ENCODE assay signal across 8 mouse cellular contexts in the genomic region with DNA sequence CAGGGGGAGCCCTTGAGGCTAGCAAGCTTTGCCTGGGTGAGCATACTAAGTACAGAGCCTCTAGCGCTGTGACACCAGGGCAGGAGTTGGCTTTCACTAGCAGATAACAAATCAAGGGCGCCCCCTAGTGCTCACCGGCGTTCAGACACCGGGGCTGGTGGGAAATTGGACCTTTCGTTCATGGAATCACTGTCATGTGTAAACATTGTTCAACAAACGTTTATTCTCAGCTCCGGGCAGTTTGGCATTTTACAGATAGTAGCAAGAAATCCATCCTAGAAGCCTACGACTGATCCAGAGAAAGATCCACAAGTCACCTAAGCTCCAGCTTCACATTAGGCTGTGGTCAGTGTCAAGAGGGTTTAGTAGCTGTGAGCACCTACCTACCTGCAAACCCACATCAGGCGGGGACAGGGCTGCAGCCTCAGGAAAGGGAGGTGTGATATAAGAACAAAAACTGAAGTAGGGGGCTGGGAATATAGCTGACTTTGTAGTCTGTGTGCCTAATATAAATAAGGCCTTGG. TPM values are rescaled to one million over a fixed set of nuclear protein-coding genes. Genes with fewer than 3 reads are reported as not detected.
DNase-seq lines count a peak whose midpoint lies in the region; ATAC-seq lines count a peak whose summit lies in the region.

No protein-coding gene starts in this region.

- ATAC-seq in megakaryocyte progenitor cell, adult 5-6 weeks (replicated peaks; ENCODE audit: poor library complexity): peak; percentile 97

- peak; percentile 92 for DNase-seq in adipocyte (ENCODE audit: low spot score)
- peak; percentile 97 for DNase-seq in embryo, embryonic 10 days (ENCODE audit: low spot score)
- DNase-seq in gastrocnemius, postnatal 10 days: peak; percentile 99
- DNase-seq in induced T-regulatory cell, adult 2 months (ENCODE audit: low read depth): peak; percentile 97
- peak; percentile 90 to 92 for DNase-seq in left cerebral cortex, adult 8-10 months (ENCODE audit: low spot score in 2 of 2)
- DNase-seq in right cerebral cortex, postnatal 14 days: peak; percentile 96
- peak; percentile 97 for DNase-seq in urinary bladder, postnatal 25 days (ENCODE audit: low spot score)

RNA-seq across cellular contexts. Expression of gene Phykpl, which starts 44.7 kb away (rescaled TPM):
- total RNA-seq in gastrocnemius, postnatal 10 days (2021): 10 to 100 TPM; 18.9 to 21.7 TPM
- total RNA-seq in left cerebral cortex, adult 8-10 months (2022): 1 to 10 TPM; 5.9 to 8.5 (median 6.5) TPM
- total RNA-seq in megakaryocyte progenitor cell, adult 5-6 weeks (2015): 10.7 and 11.2 TPM in 2 replicates
- 9.8 and 15.4 TPM in 2 replicates for total RNA-seq in megakaryocyte progenitor cell, adult 5-6 weeks (2017)

Comparison
In these comparisons a context has a peak if more than half of its experiments do, and no peak if none do; other contexts are left out.
1. Peak in every context shown above with its lines: DNase-seq and ATAC-seq.